Mouse (Mus musculus): ENCODE measurements around the gene Olfr1535. TPM values are rescaled to one million over a fixed set of nuclear protein-coding genes. Genes with fewer than 3 reads are reported as not detected.

The Olfr1535 gene
- polyA plus RNA-seq (2016; fragmentation: Nextera tagmentation; extraction: Ambion mirVana), result not detected in 2 replicates

GRCm38 (mm10) chr13:21559793-21560192 is at the start of gene Olfr1535:
Olfr1535 (minus strand) TSS chr13:21559893.
- Histone ChIP-seq H3K36me3 (no peaks in the 10 kb centered on the region), H3K4me2 (replicated peaks) (no peak within 1 kb of the TSS), H3K27me3 (no peaks in the 10 kb centered on the region), H3K4me1 (no peaks in the 10 kb centered on the region), H3K9ac (replicated peaks) (no peak within 1 kb of the TSS), H3K27ac (replicated peaks) (no peak within 1 kb of the TSS), H3K4me3 (no peak within 1 kb of the TSS), H3K9me3 (no peaks in the 10 kb centered on the region)
- WGBS, result 53% methylated on average over 1 of the region's 1 CpGs
- ATAC-seq (ENCODE audit: low FRiP score, low read depth), result no peak

DNA sequence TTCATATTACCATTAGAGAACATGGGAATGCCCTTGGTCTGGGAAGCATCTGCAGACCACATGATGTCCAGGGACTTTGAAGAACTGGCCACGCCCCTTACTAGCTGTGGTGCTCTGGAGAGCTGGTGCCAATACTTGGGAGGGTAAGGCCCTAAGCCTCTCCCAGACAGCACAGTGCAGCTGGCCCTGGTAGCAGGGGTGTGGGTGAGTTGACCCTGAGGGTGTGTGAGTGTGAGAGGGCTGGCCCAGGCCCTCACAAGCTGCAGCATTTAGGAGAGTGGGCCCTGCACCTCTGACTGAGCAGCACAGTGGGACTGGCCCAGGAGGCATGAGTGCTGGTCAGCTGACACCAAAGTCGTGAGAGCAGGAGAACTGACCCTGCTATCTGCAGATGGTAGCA is 31.9 kb upstream of the Olfr1535 start:
- no peak for ATAC-seq (ENCODE audit: low FRiP score, low read depth)
- 68% methylated on average over 2 of the region's 2 CpGs for WGBS

DNA sequence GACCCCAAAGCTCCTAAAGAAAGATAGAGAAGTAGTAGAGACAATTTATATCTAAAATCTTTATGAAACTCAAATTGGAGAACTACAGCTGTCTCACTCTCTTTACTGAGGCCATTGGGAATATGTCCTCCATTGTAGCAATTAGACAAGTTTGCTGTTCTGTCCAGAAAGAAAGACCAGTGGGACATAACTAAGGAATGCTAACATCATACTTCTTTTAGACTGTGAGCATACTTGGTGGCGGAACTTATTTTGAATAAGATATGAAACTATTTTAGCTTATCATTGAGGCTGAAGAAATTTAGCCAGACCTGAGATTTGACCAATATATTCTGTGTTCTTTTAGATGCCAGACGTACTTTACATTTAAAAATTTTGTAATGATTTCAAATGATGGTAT is 22.0 kb upstream of the Olfr1535 start, which contains the start of gene Olfr1364:
TSS of gene Olfr1364 (minus strand) at position 101 of the 400 bp plus-strand sequence.
- no peak within 1 kb of the TSS for H3K9ac ChIP-seq (replicated peaks)
- no peaks in the 10 kb centered on the region for H3K4me1 ChIP-seq
- no peak within 1 kb of the TSS for H3K4me2 ChIP-seq (replicated peaks)
- no peaks in the 10 kb centered on the region for H3K27me3 ChIP-seq
- no peaks in the 10 kb centered on the region for H3K36me3 ChIP-seq
- H3K27ac ChIP-seq (replicated peaks), result no peak within 1 kb of the TSS
- no peak within 1 kb of the TSS for H3K4me3 ChIP-seq
- H3K9me3 ChIP-seq, result no peaks in the 10 kb centered on the region
- ATAC-seq (ENCODE audit: low FRiP score, low read depth), result no peak
- 92% methylated on average over 2 of the region's 2 CpGs for WGBS

More for the DNA sequence above, 31.9 kb upstream of the Olfr1535 start:
- Histone ChIP-seq H3K27me3 (no peaks in the 10 kb centered on the region), H3K9ac (replicated peaks) (no peak overlapping the region), H3K36me3 (no peaks in the 10 kb centered on the region), H3K4me3 (no peak overlapping the region), H3K4me1 (no peaks in the 10 kb centered on the region), H3K9me3 (0 out of 2 replicates have a peak, but pooled peaks cover 6% of the 10 kb centered on the region), H3K4me2 (replicated peaks) (no peak overlapping the region), H3K27ac (replicated peaks) (no peak overlapping the region)

GRCm38 (mm10) chr13:21550416-21551110 is 9.1 kb downstream of the Olfr1535 start:
- Histone ChIP-seq H3K9me3 (no peaks in the 10 kb centered on the region), H3K9ac (replicated peaks) (no peak overlapping the region), H3K4me1 (no peaks in the 10 kb centered on the region), H3K36me3 (no peaks in the 10 kb centered on the region), H3K27me3 (no peaks in the 10 kb centered on the region), H3K27ac (replicated peaks) (no peak overlapping the region), H3K4me2 (replicated peaks) (no peak overlapping the region), H3K4me3 (no peak overlapping the region)
- ATAC-seq (ENCODE audit: low FRiP score, low read depth), result no peak
- 68% methylated on average over 3 of the region's 3 CpGs for WGBS

- Histone ChIP-seq H3K27me3 (no peaks in the 10 kb centered on the region), H3K9me3 (no peaks in the 10 kb centered on the region), H3K4me3 (no peak overlapping the region), H3K36me3 (no peaks in the 10 kb centered on the region), H3K9ac (replicated peaks) (no peak overlapping the region), H3K27ac (replicated peaks) (no peak overlapping the region), H3K4me2 (replicated peaks) (no peak overlapping the region), H3K4me1 (no peaks in the 10 kb centered on the region)
- ATAC-seq (ENCODE audit: low FRiP score, low read depth), result no peak
- WGBS, result 92% methylated on average over 3 of the region's 3 CpGs
Measured at GRCm38 (mm10) chr13:21549487-21549886, 10.2 kb downstream of the Olfr1535 start.

GRCm38 (mm10) chr13:21542708-21543107 is 17.0 kb downstream of the Olfr1535 start, which contains the start of gene Olfr1366:
Olfr1366 (minus strand) TSS chr13:21542808.
- Histone ChIP-seq H3K4me1 (no peaks in the 10 kb centered on the region), H3K4me3 (no peak within 1 kb of the TSS), H3K9me3 (no peaks in the 10 kb centered on the region), H3K27ac (replicated peaks) (no peak within 1 kb of the TSS), H3K9ac (replicated peaks) (no peak within 1 kb of the TSS), H3K4me2 (replicated peaks) (no peak within 1 kb of the TSS), H3K36me3 (no peaks in the 10 kb centered on the region), H3K27me3 (0 out of 2 replicates have a peak, but pooled peaks cover 3% of the 10 kb centered on the region)
- WGBS, result 91% methylated on average over 1 of the region's 1 CpGs
- ATAC-seq (ENCODE audit: low FRiP score, low read depth), result no peak

- peak; percentile 99 for ATAC-seq (ENCODE audit: low FRiP score, low read depth)
- H3K9me3 ChIP-seq, result no peaks in the 10 kb centered on the region
- no peaks in the 10 kb centered on the region for H3K27me3 ChIP-seq
- peaks cover 10% of the 10 kb centered on the region for H3K36me3 ChIP-seq
- H3K27ac ChIP-seq (replicated peaks), result peak within 1 kb of the TSS; percentile 93
- under 1% methylated on average over 39 of the region's 39 CpGs for WGBS
- H3K9ac ChIP-seq (replicated peaks), result peak within 1 kb of the TSS; percentile 95
- H3K4me3 ChIP-seq, result peak within 1 kb of the TSS; percentile 93
- H3K4me1 ChIP-seq, result peaks cover 8% of the 10 kb centered on the region
- H3K4me2 ChIP-seq (replicated peaks), result peak within 1 kb of the TSS; percentile 64
Measured at GRCm38 (mm10) chr13:21530781-21531201, 28.9 kb downstream of the Olfr1535 start, which contains the start of gene Zkscan8. Zkscan8 (minus strand) TSS chr13:21531120.

GRCm38 (mm10) chr13:21530136-21530535 is 29.6 kb downstream of the Olfr1535 start:
- H3K36me3 ChIP-seq, result peaks cover 15% of the 10 kb centered on the region
- H3K4me3 ChIP-seq, result peak overlapping the region; percentile 26
- 55% methylated on average over 7 of the region's 7 CpGs for WGBS
- no peaks in the 10 kb centered on the region for H3K27me3 ChIP-seq
- no peaks in the 10 kb centered on the region for H3K9me3 ChIP-seq
- H3K4me1 ChIP-seq, result peaks cover 8% of the 10 kb centered on the region
- 0 out of 2 replicates have a peak overlapping the region, but pooled peaks have one; percentile 11 for H3K9ac ChIP-seq (replicated peaks)
- H3K4me2 ChIP-seq (replicated peaks), result peak overlapping the region; percentile 52
- ATAC-seq (ENCODE audit: low FRiP score, low read depth), result no peak
- no peak overlapping the region for H3K27ac ChIP-seq (replicated peaks)

GRCm38 (mm10) chr13:21506221-21506649 is 53.5 kb downstream of the Olfr1535 start:
- Histone ChIP-seq H3K9me3 (no peaks in the 10 kb centered on the region), H3K27me3 (no peaks in the 10 kb centered on the region), H3K36me3 (no peaks in the 10 kb centered on the region), H3K4me2 (replicated peaks) (peak overlapping the region; percentile 53), H3K27ac (replicated peaks) (peak overlapping the region; percentile 80), H3K4me3 (peak overlapping the region; percentile 65), H3K4me1 (0 out of 2 replicates have a peak, but pooled peaks cover 4% of the 10 kb centered on the region), H3K9ac (replicated peaks) (peak overlapping the region; percentile 63)
- under 1% methylated on average over 21 of the region's 21 CpGs for WGBS
- peak; percentile 99 for ATAC-seq (ENCODE audit: low FRiP score, low read depth)

Other genes starting within 250 kb of the Olfr1535 start
- gene Gpx6, start 247.8 kb downstream of the Olfr1535 start, polyA plus RNA-seq (2016; fragmentation: Nextera tagmentation; extraction: Ambion mirVana), result not detected in 2 replicates
- gene Olfr1367, start 213.0 kb downstream of the Olfr1535 start, polyA plus RNA-seq (2016; fragmentation: Nextera tagmentation; extraction: Ambion mirVana), result not detected in 2 replicates
- gene Zscan12, start 197.1 kb downstream of the Olfr1535 start, polyA plus RNA-seq (2016; fragmentation: Nextera tagmentation; extraction: Ambion mirVana), result 20.3 and 20.7 TPM in 2 replicates
- gene Zkscan3, start 157.1 kb downstream of the Olfr1535 start, polyA plus RNA-seq (2016; fragmentation: Nextera tagmentation; extraction: Ambion mirVana), result 99.0 and 100 TPM in 2 replicates
- 5.1 and 6.8 TPM in 2 replicates for gene Pgbd1, start 118.8 kb downstream of the Olfr1535 start, polyA plus RNA-seq (2016; fragmentation: Nextera tagmentation; extraction: Ambion mirVana)
- gene Zscan26, start 106.2 kb downstream of the Olfr1535 start, polyA plus RNA-seq (2016; fragmentation: Nextera tagmentation; extraction: Ambion mirVana), result 24.4 and 24.6 TPM in 2 replicates
- 2.5 and 2.9 TPM in 2 replicates for gene Nkapl, start 91.4 kb downstream of the Olfr1535 start, polyA plus RNA-seq (2016; fragmentation: Nextera tagmentation; extraction: Ambion mirVana)
- 6.8 and 7.4 TPM in 2 replicates for gene Zkscan4, start 81.0 kb downstream of the Olfr1535 start, polyA plus RNA-seq (2016; fragmentation: Nextera tagmentation; extraction: Ambion mirVana)
- not detected in 2 replicates for gene Gm10065, start 80.5 kb downstream of the Olfr1535 start, polyA plus RNA-seq (2016; fragmentation: Nextera tagmentation; extraction: Ambion mirVana)
- 0.30 and 0.47 TPM in 2 replicates for gene AK157302, start 64.7 kb downstream of the Olfr1535 start, polyA plus RNA-seq (2016; fragmentation: Nextera tagmentation; extraction: Ambion mirVana)
- 3.2 and 4.4 TPM in 2 replicates for gene Gm11273, start 58.5 kb downstream of the Olfr1535 start, polyA plus RNA-seq (2016; fragmentation: Nextera tagmentation; extraction: Ambion mirVana)
- 8.9 and 9.2 TPM in 2 replicates for gene Zkscan8, start 28.8 kb downstream of the Olfr1535 start, polyA plus RNA-seq (2016; fragmentation: Nextera tagmentation; extraction: Ambion mirVana)
- gene Olfr1366, start 17.1 kb downstream of the Olfr1535 start, polyA plus RNA-seq (2016; fragmentation: Nextera tagmentation; extraction: Ambion mirVana), result 0.21 and 0.22 TPM in 2 replicates
- not detected in 2 replicates for gene Olfr1364, start 21.9 kb upstream of the Olfr1535 start, polyA plus RNA-seq (2016; fragmentation: Nextera tagmentation; extraction: Ambion mirVana)
- not detected in 2 replicates for gene Olfr1362, start 54.1 kb upstream of the Olfr1535 start, polyA plus RNA-seq (2016; fragmentation: Nextera tagmentation; extraction: Ambion mirVana)
- gene Olfr11, start 82.6 kb upstream of the Olfr1535 start, polyA plus RNA-seq (2016; fragmentation: Nextera tagmentation; extraction: Ambion mirVana), result not detected in 2 replicates
- gene Olfr1361, start 103.5 kb upstream of the Olfr1535 start, polyA plus RNA-seq (2016; fragmentation: Nextera tagmentation; extraction: Ambion mirVana), result not detected in 2 replicates
- gene Olfr1360, start 117.5 kb upstream of the Olfr1535 start, polyA plus RNA-seq (2016; fragmentation: Nextera tagmentation; extraction: Ambion mirVana), result not detected in 2 replicates
- gene Olfr1359, start 138.2 kb upstream of the Olfr1535 start, polyA plus RNA-seq (2016; fragmentation: Nextera tagmentation; extraction: Ambion mirVana), result not detected in 2 replicates
- 2.2 and 3.1 TPM in 2 replicates for gene Hist1h2bl, start 156.2 kb upstream of the Olfr1535 start, polyA plus RNA-seq (2016; fragmentation: Nextera tagmentation; extraction: Ambion mirVana)
- gene Hist1h2ai, start 156.5 kb upstream of the Olfr1535 start, polyA plus RNA-seq (2016; fragmentation: Nextera tagmentation; extraction: Ambion mirVana), result 21.4 and 30.7 TPM in 2 replicates
- gene Hist1h3h, start 157.8 kb upstream of the Olfr1535 start, polyA plus RNA-seq (2016; fragmentation: Nextera tagmentation; extraction: Ambion mirVana), result 6.0 and 10.1 TPM in 2 replicates
- 5.8 TPM in 2 replicates for gene Hist1h2bm, start 162.2 kb upstream of the Olfr1535 start, polyA plus RNA-seq (2016; fragmentation: Nextera tagmentation; extraction: Ambion mirVana)
- 0.97 and 1.4 TPM in 2 replicates for gene Hist1h4j, start 175.2 kb upstream of the Olfr1535 start, polyA plus RNA-seq (2016; fragmentation: Nextera tagmentation; extraction: Ambion mirVana)
- 2.9 and 3.5 TPM in 2 replicates for gene Hist1h4k, start 190.6 kb upstream of the Olfr1535 start, polyA plus RNA-seq (2016; fragmentation: Nextera tagmentation; extraction: Ambion mirVana)
- gene Hist1h2ak, start 193.9 kb upstream of the Olfr1535 start, polyA plus RNA-seq (2016; fragmentation: Nextera tagmentation; extraction: Ambion mirVana), result 26.9 and 43.2 TPM in 2 replicates
- 3.9 and 6.3 TPM in 2 replicates for gene Hist1h2bn, start 194.2 kb upstream of the Olfr1535 start, polyA plus RNA-seq (2016; fragmentation: Nextera tagmentation; extraction: Ambion mirVana)
- 30.4 and 37.6 TPM in 2 replicates for gene Hist1h1b, start 220.7 kb upstream of the Olfr1535 start, polyA plus RNA-seq (2016; fragmentation: Nextera tagmentation; extraction: Ambion mirVana)
- 155 and 164 TPM in 2 replicates for gene Hist1h3i, start 223.5 kb upstream of the Olfr1535 start, polyA plus RNA-seq (2016; fragmentation: Nextera tagmentation; extraction: Ambion mirVana)
- gene Hist1h2an, start 227.3 kb upstream of the Olfr1535 start, polyA plus RNA-seq (2016; fragmentation: Nextera tagmentation; extraction: Ambion mirVana), result 6.1 and 12.2 TPM in 2 replicates
- 1.9 and 2.4 TPM in 2 replicates for gene Hist1h2bp, start 227.6 kb upstream of the Olfr1535 start, polyA plus RNA-seq (2016; fragmentation: Nextera tagmentation; extraction: Ambion mirVana)

All from midbrain, embryonic 12.5 days (tissue).